Mouse (Mus musculus) hindbrain, embryonic 11.5 days (tissue): ENCODE measurements around the gene Men1. TPM values are rescaled to one million over a fixed set of nuclear protein-coding genes. Genes with fewer than 3 reads are reported as not detected.

Experiments
- ATAC-seq: fragments of 200-750 bp; cut with Nextera tagmentation; 2 replicates; pipeline ENCODE4 v1.8.0; 2017; ENCODE audit warnings: mild to moderate bottlenecking, moderate TSS enrichment, moderate library complexity; ENCODE audit not compliant: low FRiP score
- DNase-seq: peaks from one replicate; pipeline ENCODE4 v3.0.0-alpha.2; 2015; ENCODE audit warnings: low spot score
- H3K27ac ChIP-seq: fragments of 300-500 bp; sonication (generic); 2 replicates; pipeline ENCODE4 v1.5.1; 2014; ENCODE audit warnings: mild to moderate bottlenecking, low read depth, low read length
- H3K27me3 ChIP-seq: fragments of 300-500 bp; sonication (generic); 2 replicates; pipeline ENCODE4 v1.6.1; 2014; ENCODE audit warnings: mild to moderate bottlenecking, low read length, moderate library complexity, mixed read lengths; ENCODE audit not compliant: control insufficient read depth, insufficient read depth
- H3K36me3 ChIP-seq: fragments of 300-500 bp; sonication (generic); 2 replicates; pipeline ENCODE4 v1.6.1; 2014; ENCODE audit warnings: mild to moderate bottlenecking, low read length, moderate library complexity, mixed read lengths; ENCODE audit not compliant: control insufficient read depth, insufficient read depth
- H3K4me1 ChIP-seq: fragments of 300-500 bp; sonication (generic); replicated peaks from 2 replicates; pipeline ENCODE4 v1.6.1; 2014; ENCODE audit warnings: low read length, mixed read lengths; ENCODE audit not compliant: control insufficient read depth, insufficient read depth
- H3K4me2 ChIP-seq: fragments of 300-500 bp; sonication (generic); replicated peaks from 2 replicates; pipeline ENCODE4 v1.6.1; 2014; ENCODE audit warnings: mild to moderate bottlenecking, low read depth, low read length
- H3K4me3 ChIP-seq: fragments of 300-500 bp; sonication (generic); 2 replicates; pipeline ENCODE4 v1.5.1; 2014; ENCODE audit warnings: low read depth, low read length
- H3K9ac ChIP-seq: fragments of 300-500 bp; sonication (generic); 2 replicates; pipeline ENCODE4 v1.6.1; 2014; ENCODE audit warnings: low read depth, low read length
- H3K9me3 ChIP-seq: fragments of 300-500 bp; sonication (generic); 2 replicates; pipeline ENCODE4 v1.6.1; 2016; ENCODE audit warnings: low read length; ENCODE audit not compliant: control insufficient read depth
- WGBS: fragments of 180-500 bp; shearing (Covaris S2); extraction: QIAGEN DNeasy Blood & Tissue Kit; methylation state at CpG from one replicate; pipeline ENCODE4 v1.1.7; 2014; 5-methylcytosine and 5-hydroxymethylcytosine counted together
- polyA plus RNA-seq: library from polyadenylated mRNA; unstranded; fragments of >200 nt; fragmentation: Nextera tagmentation; extraction: Ambion mirVana; gene quantifications from 2 replicates; pipeline ENCODE4 v1.2.1, GENCODE M21; 2014

The Men1 gene
- polyA plus RNA-seq, 1 experiment from 2014 or later: 43.0 TPM

DNA sequence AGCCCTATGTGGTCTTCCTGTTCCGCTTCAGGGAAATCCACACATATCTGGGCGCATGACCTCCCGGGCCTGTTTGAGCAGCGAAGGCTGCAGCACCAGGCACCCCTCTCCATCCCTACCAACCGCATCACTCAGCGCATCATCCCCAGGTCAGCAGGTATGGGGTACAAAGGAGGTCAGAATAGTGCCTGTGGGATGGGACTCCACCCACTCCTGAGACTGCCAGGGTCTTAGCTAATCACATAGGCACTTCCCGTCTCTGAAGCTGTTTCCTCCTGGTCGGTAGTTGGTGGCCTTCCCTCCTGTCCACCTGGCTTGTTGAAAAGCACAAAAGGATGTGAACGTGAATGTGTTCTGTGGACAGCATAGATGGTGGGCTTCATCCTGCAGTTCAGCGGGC is 11.9 kb downstream of the Men1 start:
- no peak overlapping the region for H3K4me2 ChIP-seq
- H3K36me3 ChIP-seq: no peaks in the 10 kb centered on the region
- H3K4me3 ChIP-seq: no peak overlapping the region
- ATAC-seq: no peak
- H3K27me3 ChIP-seq: no peaks in the 10 kb centered on the region
- no peaks in the 10 kb centered on the region for H3K9me3 ChIP-seq
- H3K27ac ChIP-seq: no peak overlapping the region
- H3K4me1 ChIP-seq: peaks cover 2% of the 10 kb centered on the region; the same call in 1 of the 2 replicates
- no peak for DNase-seq
- no peak overlapping the region for H3K9ac ChIP-seq
- 90% methylated on average over 10 of the region's 10 CpGs for WGBS

DNA sequence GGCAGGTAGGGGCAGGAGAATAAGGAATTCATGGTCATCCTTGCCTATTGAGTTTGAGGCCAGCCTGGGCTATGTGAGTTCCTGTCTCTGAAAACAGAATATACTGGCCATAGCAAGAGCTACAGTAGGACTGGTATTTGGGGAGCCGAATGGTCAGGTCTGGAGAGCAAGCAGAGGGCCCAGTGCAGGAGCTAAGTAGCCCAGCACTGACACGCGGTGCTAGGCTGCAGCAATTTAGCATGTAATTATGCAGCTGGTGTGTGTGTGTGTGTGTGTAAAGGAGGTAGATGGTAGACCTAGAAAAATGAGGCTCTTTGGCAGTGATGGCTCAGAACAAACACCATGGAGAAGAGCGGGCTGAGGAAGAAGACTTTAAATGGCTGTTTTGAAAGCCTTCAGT is 12.8 kb downstream of the Men1 start:
- H3K9ac ChIP-seq: no peak overlapping the region
- H3K4me3 ChIP-seq: no peak overlapping the region
- H3K4me1 ChIP-seq: no peaks in the 10 kb centered on the region; the same call in 1 of the 2 replicates
- H3K9me3 ChIP-seq: no peaks in the 10 kb centered on the region
- H3K36me3 ChIP-seq: no peaks in the 10 kb centered on the region
- DNase-seq: no peak
- no peak overlapping the region for H3K4me2 ChIP-seq
- no peak overlapping the region for H3K27ac ChIP-seq
- no peaks in the 10 kb centered on the region for H3K27me3 ChIP-seq
- WGBS: 97% methylated on average over 4 of the region's 4 CpGs
- ATAC-seq: no peak

DNA sequence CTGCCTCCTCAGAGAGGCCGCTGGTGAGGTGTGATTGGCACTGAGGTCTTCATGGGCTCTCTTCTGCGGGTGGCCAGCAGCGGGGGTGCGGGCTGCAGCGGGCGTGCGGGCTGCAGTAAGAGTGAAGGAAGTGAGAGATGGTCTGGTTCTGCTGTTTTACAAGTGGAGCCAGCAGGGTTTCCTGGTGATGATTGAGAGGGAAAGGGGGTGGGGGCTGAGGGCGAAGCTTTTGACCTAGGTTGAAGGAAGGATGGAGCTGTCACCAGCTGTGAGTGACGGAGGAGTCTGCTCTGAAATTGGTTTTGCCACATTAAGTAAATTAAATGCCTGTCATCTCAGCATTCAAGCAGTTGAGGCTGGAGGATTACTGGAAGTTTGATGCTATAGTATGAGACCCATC is 13.9 kb downstream of the Men1 start:
- ATAC-seq: no peak
- no peak overlapping the region for H3K9ac ChIP-seq
- no peaks in the 10 kb centered on the region for H3K27me3 ChIP-seq
- H3K4me1 ChIP-seq: no peaks in the 10 kb centered on the region; the same call in 1 of the 2 replicates
- H3K36me3 ChIP-seq: no peaks in the 10 kb centered on the region
- H3K4me2 ChIP-seq: no peak overlapping the region
- no peak for DNase-seq
- WGBS: 58% methylated on average over 9 of the region's 9 CpGs
- no peak overlapping the region for H3K4me3 ChIP-seq
- H3K9me3 ChIP-seq: no peaks in the 10 kb centered on the region
- no peak overlapping the region for H3K27ac ChIP-seq

DNA sequence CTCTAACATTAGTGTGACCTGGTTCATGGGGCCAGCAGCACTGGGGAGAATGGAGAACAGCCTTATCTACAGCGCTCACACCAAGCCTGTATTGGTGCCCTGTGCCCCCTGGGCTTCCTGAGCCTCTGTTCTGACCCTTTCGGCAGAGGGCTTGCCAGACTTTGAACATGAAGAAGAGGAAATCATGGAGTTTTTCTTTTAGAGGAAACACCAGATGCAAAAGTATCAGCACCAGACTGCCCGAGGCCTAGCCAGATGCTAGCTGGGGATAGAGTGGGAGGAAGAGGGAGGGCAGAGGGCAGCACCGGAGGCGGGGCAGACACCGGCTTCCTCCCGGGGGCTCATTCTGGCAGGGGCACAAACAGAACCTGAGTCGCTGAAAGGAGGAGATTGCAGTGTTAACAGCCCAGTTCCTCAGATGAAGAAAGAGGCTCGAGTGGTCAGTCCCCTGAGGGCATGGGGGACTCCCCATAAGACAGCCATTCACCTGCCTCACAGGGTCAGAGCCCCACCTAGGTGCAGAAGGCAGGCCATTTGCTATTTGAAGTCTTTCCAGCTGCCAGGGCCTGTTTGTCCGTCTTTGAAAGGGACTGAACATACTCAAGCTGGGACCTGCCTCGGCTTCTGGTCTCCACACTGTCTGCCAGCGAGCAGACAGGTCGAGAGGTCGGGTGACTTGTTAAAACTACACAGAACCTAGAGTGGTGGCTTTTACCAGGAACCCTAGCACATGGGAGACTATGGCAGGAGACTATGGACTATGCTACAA is 14.6 kb downstream of the Men1 start:
- 0 out of 2 replicates have a peak overlapping the region, but pooled peaks have one; percentile 25 for H3K27ac ChIP-seq
- H3K4me3 ChIP-seq: no peak overlapping the region
- no peak for ATAC-seq
- no peaks in the 10 kb centered on the region for H3K27me3 ChIP-seq
- H3K9me3 ChIP-seq: no peaks in the 10 kb centered on the region
- no peaks in the 10 kb centered on the region for H3K36me3 ChIP-seq
- peak; percentile 34 for DNase-seq
- H3K4me2 ChIP-seq: no peak overlapping the region
- WGBS: 42% methylated on average over 14 of the region's 14 CpGs
- no peaks in the 10 kb centered on the region; the same call in 1 of the 2 replicates for H3K4me1 ChIP-seq
- no peak overlapping the region for H3K9ac ChIP-seq

DNA sequence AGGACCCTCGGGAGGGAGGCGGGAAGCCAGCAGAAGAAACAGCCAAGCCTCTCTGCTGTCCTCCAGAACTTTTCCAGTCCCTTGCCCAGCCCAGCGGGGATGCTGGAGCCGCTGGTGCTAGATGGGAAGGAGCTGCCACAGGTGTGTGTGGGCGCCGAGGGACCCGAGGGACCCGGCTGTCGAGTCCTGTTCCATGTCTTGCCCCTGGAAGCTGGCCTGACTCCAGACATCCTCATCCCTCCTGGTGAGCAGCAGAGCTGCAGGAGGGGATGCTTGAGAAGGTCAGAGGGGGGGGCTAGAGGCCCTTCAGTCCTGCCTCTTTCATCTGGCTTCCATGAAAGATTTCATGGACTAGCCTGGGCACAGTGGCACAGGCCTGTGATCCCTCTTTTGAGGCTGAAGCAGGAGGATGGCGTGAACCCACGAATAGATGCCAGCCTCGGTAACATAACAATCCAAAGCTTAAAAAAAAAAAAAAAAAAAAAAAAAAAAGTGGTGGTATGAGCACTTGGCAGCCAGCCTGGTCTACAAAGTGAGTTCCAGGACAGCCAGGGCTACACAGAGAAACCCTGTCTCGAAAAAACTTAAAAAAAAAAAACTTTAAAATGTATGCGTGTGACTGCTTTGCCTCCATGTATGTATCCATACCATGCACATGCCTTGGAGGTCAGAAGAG is 16.8 kb downstream of the Men1 start:
- WGBS: 71% methylated on average over 14 of the region's 14 CpGs
- Histone ChIP-seq H3K36me3 (no peaks in the 10 kb centered on the region), H3K9ac (no peak overlapping the region), H3K4me1 (no peaks in the 10 kb centered on the region; the same call in 1 of the 2 replicates), H3K27me3 (no peaks in the 10 kb centered on the region), H3K27ac (no peak overlapping the region), H3K9me3 (no peaks in the 10 kb centered on the region), H3K4me2 (no peak overlapping the region), H3K4me3 (no peak overlapping the region)
- no peak for DNase-seq
- no peak for ATAC-seq

DNA sequence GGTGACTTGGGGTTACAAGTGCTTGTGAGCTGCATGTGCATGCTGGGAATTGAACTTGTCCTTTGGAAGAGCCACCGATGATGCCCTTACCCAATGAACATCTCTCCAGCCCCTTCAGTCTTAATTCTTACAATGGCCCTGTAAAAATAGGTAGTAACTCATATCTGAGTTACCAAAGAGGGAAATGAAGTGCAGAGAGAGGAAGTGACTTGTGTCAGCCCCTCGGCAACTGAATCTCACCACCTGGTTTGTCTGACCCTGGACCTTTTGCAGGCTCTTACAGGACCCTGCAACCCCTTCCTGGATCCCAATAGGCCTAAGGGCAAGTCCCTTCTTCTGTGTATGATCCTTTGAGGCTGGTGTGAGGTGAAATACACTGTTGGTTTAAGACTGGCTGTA is 17.3 kb downstream of the Men1 start:
- H3K27me3 ChIP-seq: no peaks in the 10 kb centered on the region
- ATAC-seq: no peak
- no peak for DNase-seq
- H3K9ac ChIP-seq: no peak overlapping the region
- H3K4me2 ChIP-seq: no peak overlapping the region
- H3K4me3 ChIP-seq: no peak overlapping the region
- H3K4me1 ChIP-seq: no peaks in the 10 kb centered on the region; the same call in 1 of the 2 replicates
- H3K27ac ChIP-seq: no peak overlapping the region
- no peaks in the 10 kb centered on the region for H3K9me3 ChIP-seq
- WGBS: 95% methylated on average over 2 of the region's 2 CpGs
- no peaks in the 10 kb centered on the region for H3K36me3 ChIP-seq

DNA sequence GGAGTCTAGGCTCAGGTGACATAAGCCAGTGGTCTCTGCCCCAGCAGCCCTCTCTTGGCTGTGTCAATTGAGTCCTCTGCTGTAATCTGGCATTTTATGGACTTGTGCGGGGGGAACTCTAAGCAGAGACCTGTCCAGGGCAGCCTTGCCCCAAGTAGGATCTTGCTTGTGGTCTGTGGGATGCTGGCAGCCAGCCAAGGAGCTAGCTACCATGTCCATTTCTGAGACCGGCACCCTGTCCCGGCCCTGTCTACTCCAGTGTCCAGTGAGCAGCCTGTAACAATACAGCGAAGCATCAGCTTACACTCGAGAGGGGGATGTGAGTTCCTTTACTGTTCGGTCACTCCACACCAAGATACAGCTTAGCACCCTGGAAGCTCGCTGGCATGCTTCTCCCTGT is 19.3 kb downstream of the Men1 start:
- Histone ChIP-seq H3K4me1 (no peaks in the 10 kb centered on the region), H3K36me3 (no peaks in the 10 kb centered on the region), H3K27ac (no peak overlapping the region), H3K4me3 (no peak overlapping the region), H3K9me3 (no peaks in the 10 kb centered on the region), H3K9ac (no peak overlapping the region), H3K4me2 (no peak overlapping the region), H3K27me3 (no peaks in the 10 kb centered on the region)
- no peak for DNase-seq
- no peak for ATAC-seq
- WGBS: 81% methylated on average over 7 of the region's 7 CpGs

DNA sequence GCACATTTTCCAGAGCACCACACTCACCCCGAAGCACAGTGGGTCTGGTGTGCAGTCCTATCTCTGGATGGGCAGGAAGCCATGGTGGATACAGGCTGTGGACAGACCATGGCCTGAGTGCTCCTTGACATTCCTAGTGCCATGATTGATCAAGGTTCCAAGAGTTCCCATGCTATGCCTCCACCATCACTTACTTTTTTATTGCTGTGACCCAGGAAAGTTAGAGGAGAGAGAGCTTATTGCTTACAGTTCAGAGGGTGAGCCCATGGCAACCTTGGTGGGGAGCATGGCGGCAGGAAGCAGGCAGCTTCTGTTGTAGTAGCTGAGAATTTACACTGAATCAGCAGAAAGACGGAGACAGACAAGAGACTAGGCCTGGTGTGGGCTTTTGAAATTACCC is 26.5 kb downstream of the Men1 start:
- H3K27ac ChIP-seq: no peak overlapping the region
- DNase-seq (no peak), ATAC-seq (no peak)
- 0 out of 2 replicates have a peak, but pooled peaks cover 4% of the 10 kb centered on the region for H3K4me1 ChIP-seq
- H3K9ac ChIP-seq: no peak overlapping the region
- H3K36me3 ChIP-seq: peaks cover 5% of the 10 kb centered on the region
- H3K4me2 ChIP-seq: no peak overlapping the region
- H3K27me3 ChIP-seq: no peaks in the 10 kb centered on the region
- no peaks in the 10 kb centered on the region for H3K9me3 ChIP-seq
- WGBS: 91% methylated on average over 3 of the region's 3 CpGs
- H3K4me3 ChIP-seq: no peak overlapping the region

DNA sequence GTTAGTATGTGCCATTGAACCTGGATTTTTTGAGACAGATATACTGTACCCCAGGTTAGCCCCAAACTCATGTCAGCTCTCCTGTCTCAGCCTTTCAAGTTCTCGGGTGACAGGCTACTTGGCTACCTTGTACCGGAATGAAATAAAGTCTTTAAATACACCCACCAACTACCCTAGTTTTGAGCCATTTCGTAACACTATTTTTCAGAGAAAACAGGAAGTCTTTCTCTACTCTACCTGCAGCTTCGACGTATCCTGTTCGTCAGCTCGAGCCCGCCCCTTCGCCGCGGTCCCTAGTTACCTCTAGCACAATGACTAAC is 28.3 kb downstream of the Men1 start:
- 0 out of 2 replicates have a peak overlapping the region, but pooled peaks have one; percentile 96 for H3K27ac ChIP-seq
- peak overlapping the region; percentile 76 for H3K4me3 ChIP-seq
- peak overlapping the region; percentile 49 for H3K4me2 ChIP-seq
- peak overlapping the region; percentile 31; the same call in 1 of the 2 replicates for H3K9ac ChIP-seq
- ATAC-seq (no peak; the same call in 1 of the 2 replicates), DNase-seq (no peak)
- H3K27me3 ChIP-seq: no peaks in the 10 kb centered on the region
- 3% methylated on average over 11 of the region's 11 CpGs for WGBS
- peaks cover 5% of the 10 kb centered on the region for H3K36me3 ChIP-seq
- 0 out of 2 replicates have a peak, but pooled peaks cover 4% of the 10 kb centered on the region for H3K4me1 ChIP-seq
- no peaks in the 10 kb centered on the region for H3K9me3 ChIP-seq
